Mouse (Mus musculus) bone marrow, adult 2 months (tissue): ENCODE measurements around the gene Pik3r5.

ENCODE experiments used
- CTCF ChIP-seq: fragments of 200-500 bp; IDR thresholded peaks from 2 replicates; pipeline ENCODE4 v1.5.1; 2011; ENCODE audit warnings: low read length, control low read depth; ENCODE audit not compliant: control insufficient read depth, insufficient read depth
- POLR2A ChIP-seq: fragments of 200-500 bp; IDR thresholded peaks from 2 replicates; pipeline ENCODE4 v1.6.1; 2011; ENCODE audit warnings: low read depth, mild to moderate bottlenecking, control low read depth, low read length, borderline replicate concordance; ENCODE audit not compliant: control insufficient read depth

- TF ChIP-seq POLR2A (no peak), CTCF (no peak)
Measured at GRCm38 (mm10) chr11:68465090-68465489, 33.2 kb downstream of the Pik3r5 start.
